Mouse (Mus musculus) CH12.LX (cell line): Measurements from ENCODE around the gene Tmem128. TPM values are rescaled to one million over a fixed set of nuclear protein-coding genes. Genes with fewer than 3 reads are reported as not detected.
A peak's percentile ranks its signal among the peaks of the same experiment; 100 is the strongest.

ENCODE experiments used
- DNase-seq: peaks from one replicate; pipeline ENCODE4 v3.0.0-alpha.2; 2013; ENCODE audit errors: extremely low read depth
- H3K27ac ChIP-seq: 2 replicates; pipeline ENCODE4 v1.5.1; 2012; ENCODE audit warnings: low read depth, mild to moderate bottlenecking, control low read depth, moderate library complexity; ENCODE audit not compliant: insufficient read depth
- H3K27me3 ChIP-seq: replicated peaks from 2 replicates; pipeline ENCODE3; 2012; ENCODE audit warnings: inconsistent platforms
- H3K36me3 ChIP-seq, 2 experiments: replicated peaks in 1 of 2; 2 replicates each; pipeline versions ENCODE3 to v1.6.1; 2012; ENCODE audit warnings: inconsistent platforms in 1 of 2, low read length in 1 of 2, mild to moderate bottlenecking in 1 of 2, mixed read lengths in 1 of 2, moderate library complexity in 1 of 2; ENCODE audit not compliant: control insufficient read depth in 1 of 2, insufficient read depth in 1 of 2
- H3K4me1 ChIP-seq, 2 experiments: 2 replicates each; pipeline ENCODE4 v1.6.1; 2012; ENCODE audit warnings: inconsistent platforms in 1 of 2, moderate library complexity in 1 of 2; ENCODE audit not compliant: insufficient read depth in 2 of 2, control insufficient read depth in 1 of 2
- H3K4me2 ChIP-seq: 2 replicates; pipeline ENCODE4 v1.6.1; 2012; ENCODE audit warnings: low read depth, mild to moderate bottlenecking, control low read depth; ENCODE audit not compliant: poor library complexity, insufficient read depth, severe bottlenecking
- H3K4me3 ChIP-seq, 3 experiments: fragments of 150-350 bp in 1 of 3; sonication (generic) in 1 of 3; replicated peaks in 1 of 3; 2 replicates each; pipeline versions ENCODE3 to v1.5.1; 2011 to 2012; ENCODE audit warnings: low read depth in 2 of 3, low read length in 2 of 3, mild to moderate bottlenecking in 2 of 3, moderate library complexity in 2 of 3, control low read depth in 1 of 3, improper control_type of control experiment in 1 of 3, inconsistent platforms in 1 of 3, mixed read lengths in 1 of 3; ENCODE audit not compliant: poor library complexity in 1 of 3
- H3K79me2 ChIP-seq: replicated peaks from 2 replicates; pipeline ENCODE4 v1.6.1; 2012; ENCODE audit warnings: mild to moderate bottlenecking, moderate library complexity; ENCODE audit not compliant: control insufficient read depth, poor library complexity, insufficient read depth, severe bottlenecking; ENCODE audit errors: extremely low read depth
- H3K9ac ChIP-seq: 2 replicates; pipeline ENCODE4 v1.6.1; 2012; ENCODE audit warnings: low read depth, mild to moderate bottlenecking, control low read depth, moderate library complexity; ENCODE audit not compliant: insufficient read depth
- H3K9me3 ChIP-seq: replicated peaks from 2 replicates; pipeline ENCODE3; 2012; ENCODE audit warnings: low read length, inconsistent platforms, mixed read lengths
- E2F4 ChIP-seq: IDR thresholded peaks from 2 replicates; pipeline ENCODE4 v1.6.1; 2011; ENCODE audit warnings: low read depth, low read length, improper control_type of control experiment; ENCODE audit not compliant: insufficient replicate concordance
- EP300 ChIP-seq: IDR thresholded peaks from 2 replicates; pipeline ENCODE4 v1.6.1; 2011; ENCODE audit warnings: low read length, improper control_type of control experiment
- HCFC1 ChIP-seq: IDR thresholded peaks from 2 replicates; pipeline ENCODE4 v1.6.1; 2012; ENCODE audit warnings: low read depth, mild to moderate bottlenecking, inconsistent platforms, low read length, improper control_type of control experiment
- IRF4 ChIP-seq: IDR thresholded peaks from 2 replicates; pipeline ENCODE4 v1.6.1; 2014; ENCODE audit warnings: low read depth, mild to moderate bottlenecking, inconsistent platforms, low read length, improper control_type of control experiment
- JUN ChIP-seq: IDR thresholded peaks from 2 replicates; pipeline ENCODE4 v1.6.1; 2011; ENCODE audit warnings: low read depth, mild to moderate bottlenecking, low read length, improper control_type of control experiment, moderate library complexity; ENCODE audit not compliant: insufficient read depth
- MAFK ChIP-seq: IDR thresholded peaks from 2 replicates; pipeline ENCODE4 v1.6.1; 2011; ENCODE audit warnings: low read length, improper control_type of control experiment; ENCODE audit not compliant: insufficient replicate concordance
- MAX ChIP-seq: IDR thresholded peaks from 2 replicates; pipeline ENCODE4 v1.6.1; 2011; ENCODE audit warnings: low read length, improper control_type of control experiment
- MAZ ChIP-seq: IDR thresholded peaks from 2 replicates; pipeline ENCODE4 v1.6.1; 2012; ENCODE audit warnings: low read depth, mild to moderate bottlenecking, inconsistent platforms, low read length, improper control_type of control experiment, moderate library complexity
- MXI1 ChIP-seq: IDR thresholded peaks from 2 replicates; pipeline ENCODE4 v1.6.1; 2011; ENCODE audit warnings: mild to moderate bottlenecking, low read depth, low read length, improper control_type of control experiment
- MYC ChIP-seq: IDR thresholded peaks from 2 replicates; pipeline ENCODE4 v1.6.1; 2011; ENCODE audit warnings: low read depth, mild to moderate bottlenecking, improper control_type of control experiment, low read length
- POLR2A ChIP-seq: IDR thresholded peaks from 2 replicates; pipeline ENCODE4 v1.6.1; 2011; ENCODE audit warnings: low read depth, mild to moderate bottlenecking, improper control_type of control experiment, low read length
- POLR2AphosphoS2 ChIP-seq: IDR thresholded peaks from 2 replicates; pipeline ENCODE4 v1.6.1; 2011; ENCODE audit warnings: low read depth, low read length, improper control_type of control experiment
- RAD21 ChIP-seq: IDR thresholded peaks from 2 replicates; pipeline ENCODE4 v1.6.1; 2011; ENCODE audit warnings: low read depth, mild to moderate bottlenecking, low read length, improper control_type of control experiment, moderate library complexity
- RCOR1 ChIP-seq: conservative IDR thresholded peaks from 2 replicates; pipeline ENCODE4 v1.6.1; 2012; ENCODE audit warnings: low read depth, mild to moderate bottlenecking, inconsistent platforms, low read length, improper control_type of control experiment
- SIN3A ChIP-seq: IDR thresholded peaks from 2 replicates; pipeline ENCODE4 v1.6.1; 2012; ENCODE audit warnings: low read length, improper control_type of control experiment, inconsistent platforms
- TBP ChIP-seq: conservative IDR thresholded peaks from 2 replicates; pipeline ENCODE4 v1.6.1; 2011; ENCODE audit warnings: low read depth, low read length, improper control_type of control experiment
- TCF12 ChIP-seq: IDR thresholded peaks from 2 replicates; pipeline ENCODE4 v1.6.1; 2014; ENCODE audit warnings: low read depth, mild to moderate bottlenecking, inconsistent platforms, low read length, improper control_type of control experiment
- UBTF ChIP-seq: IDR thresholded peaks from 2 replicates; pipeline ENCODE4 v1.6.1; 2012; ENCODE audit warnings: low read depth, mild to moderate bottlenecking, inconsistent platforms, low read length, improper control_type of control experiment, moderate library complexity
- USF1 ChIP-seq: IDR thresholded peaks from 2 replicates; pipeline ENCODE4 v1.6.1; 2014; ENCODE audit warnings: low read depth, mild to moderate bottlenecking, inconsistent platforms, low read length, improper control_type of control experiment
- ZC3H11A ChIP-seq: IDR thresholded peaks from 2 replicates; pipeline ENCODE4 v1.6.1; 2012; ENCODE audit warnings: low read depth, mild to moderate bottlenecking, inconsistent platforms, low read length, improper control_type of control experiment
- ZMIZ1 ChIP-seq: IDR thresholded peaks from 2 replicates; pipeline ENCODE4 v1.6.1; 2012; ENCODE audit warnings: low read depth, mild to moderate bottlenecking, inconsistent platforms, low read length, improper control_type of control experiment
- dilution Hi-C: fragments of 300-500 bp; cut with MboI; formaldehyde crosslinking; loops from 2 replicates; pipeline ENCODE4 v1.14.3; 2020; ENCODE audit warnings: low sequenced_read_pairs; ENCODE audit not compliant: extremely low pct_unique_long_range_greater_than_20kb, extremely low pct_ligation_motif_present
- in situ Hi-C: fragments of 300-500 bp; cut with MboI; formaldehyde crosslinking; loops from 3 replicates; pipeline ENCODE4 v1.14.3; 2019; ENCODE audit warnings: low sequenced_read_pairs, low pct_ligation_motif_present, low pct_unique_long_range_greater_than_20kb, mixed read lengths
- polyA plus RNA-seq: library from polyadenylated mRNA; unstranded; fragments of >175 nt; gene quantifications from 2 replicates; pipeline ENCODE4 v1.2.1, GENCODE M21; 2012; ENCODE audit warnings: low read depth; ENCODE audit not compliant: insufficient read length
- total RNA-seq, 2 experiments: library from RNA; depleted of rRNA; stranded (reverse); fragments of 300-350 nt in 1 of 2; fragments of >200 nt in 1 of 2; gene quantifications; 2 replicates each; pipeline ENCODE4 v1.2.3; 2012 to 2014

Gene Tmem128
- total and polyA plus RNA-seq, 3 experiments: 43.5 to 113 (median 64.1) TPM

DNA sequence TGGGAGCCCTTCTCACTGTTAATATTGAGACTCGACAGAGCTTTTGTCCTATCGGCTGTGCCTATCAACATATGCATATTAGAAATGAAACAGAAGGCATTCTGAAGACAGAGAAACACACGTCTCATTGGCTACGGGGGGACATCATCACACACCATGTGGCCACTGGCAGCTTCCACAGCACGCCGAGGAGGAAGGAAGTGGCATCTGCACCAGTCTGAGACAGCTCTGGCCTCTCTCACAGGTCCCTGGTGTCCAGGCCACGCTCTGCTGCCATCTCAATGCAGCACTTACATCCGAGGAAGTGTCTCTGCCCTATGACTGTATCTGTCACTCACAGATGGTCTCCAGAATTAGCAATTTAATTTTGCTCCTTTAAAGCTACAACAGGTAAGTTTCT lies 48.3 kb upstream of the Tmem128 start:
- in situ Hi-C loops (no loop called here), dilution Hi-C loops (no loop called here)
- Histone ChIP-seq H3K27me3 (no peaks in the 10 kb centered on the region), H3K79me2 (no peaks in the 10 kb centered on the region), H3K4me1 (peaks cover 0 to 31% of the 10 kb centered on the region in 2 experiments; a peak in 2 of 4 replicates), H3K4me3 (no peak overlapping the region), H3K9ac (no peak overlapping the region), H3K36me3 (peaks cover 40 to 85% of the 10 kb centered on the region in 2 experiments), H3K9me3 (no peaks in the 10 kb centered on the region), H3K4me2 (no peak overlapping the region), H3K27ac (no peak overlapping the region)
- TF ChIP-seq MAFK: no peak
- TF ChIP-seq POLR2AphosphoS2: no peak
- no peak for TF ChIP-seq MYC
- DNase-seq: peak; percentile 51

DNA sequence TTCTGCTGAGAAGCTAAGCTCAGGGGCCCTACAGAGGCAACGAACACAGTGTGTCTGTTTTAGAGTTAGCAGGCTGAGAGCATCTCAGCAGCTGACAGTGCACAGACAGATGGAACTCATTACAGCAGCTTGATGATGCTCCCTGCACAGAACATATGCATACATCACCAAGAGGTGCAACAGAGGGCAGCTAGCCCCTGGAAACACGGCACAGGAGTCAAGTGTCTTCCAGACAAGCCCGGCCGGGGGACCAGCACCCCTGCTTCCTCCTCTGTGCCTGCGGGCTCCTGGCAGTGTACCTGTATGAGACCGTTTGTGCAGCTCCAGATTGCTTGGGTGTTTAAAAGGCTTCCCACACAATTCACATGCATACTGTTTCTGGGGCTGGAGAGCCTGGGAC lies 47.0 kb upstream of the Tmem128 start:
- in situ Hi-C loops (no loop called here), dilution Hi-C loops (no loop called here)
- no peaks in the 10 kb centered on the region for H3K27me3 ChIP-seq
- no peak for DNase-seq
- H3K4me3 ChIP-seq: no peak overlapping the region
- peaks cover 0 to 31% of the 10 kb centered on the region in 2 experiments; a peak in 2 of 4 replicates for H3K4me1 ChIP-seq
- H3K4me2 ChIP-seq: no peak overlapping the region
- no peaks in the 10 kb centered on the region for H3K79me2 ChIP-seq
- no peak overlapping the region for H3K27ac ChIP-seq
- no peak overlapping the region for H3K9ac ChIP-seq
- H3K36me3 ChIP-seq: peaks cover 40 to 90% of the 10 kb centered on the region in 2 experiments
- no peaks in the 10 kb centered on the region for H3K9me3 ChIP-seq
- TF ChIP-seq TBP (no peak), MAFK (no peak), USF1 (no peak), MAX (no peak), UBTF (no peak), JUN (no peak), MXI1 (no peak), IRF4 (no peak), ZMIZ1 (no peak), POLR2A (no peak), MYC (no peak), SIN3A (no peak), RAD21 (no peak), TCF12 (no peak), E2F4 (no peak), EP300 (no peak), RCOR1 (no peak), HCFC1 (no peak), ZC3H11A (no peak), MAZ (no peak)
